Mouse (Mus musculus): Measurements from ENCODE around the gene Cbl.

- TF ChIP-seq GATA1 (IDR thresholded peaks at IDR 0.05; ENCODE audit: borderline replicate concordance, low read length): no peak
- TF ChIP-seq FLI1 (IDR thresholded peaks at IDR 0.05; ENCODE audit: low read length): no peak
Observed at GRCm38 (mm10) chr9:44181537-44181936, 52.3 kb downstream of the Cbl start.

Measured in megakaryocyte, embryonic 14.5 days (primary cell).